Mouse (Mus musculus) frontal cortex, adult (tissue): Measurements from ENCODE around the gene Umodl1.

Source experiments
- ATAC-seq: cut with Nextera tagmentation; 2 replicates; pipeline ENCODE4 v1.9.2; 2017; ENCODE audit warnings: mild to moderate bottlenecking, moderate library complexity, mixed read lengths; ENCODE audit not compliant: low TSS enrichment

The Umodl1 gene

GRCm38 (mm10) chr17:31036168-31036876, 81.9 kb downstream of the Umodl1 start:
- ATAC-seq: peak; percentile 75

- no peak for ATAC-seq
Observed at GRCm38 (mm10) chr17:31037331-31037730, 82.9 kb downstream of the Umodl1 start.

- ATAC-seq: no peak
Observed at GRCm38 (mm10) chr17:31038381-31038780, 83.9 kb downstream of the Umodl1 start.

GRCm38 (mm10) chr17:31039626-31040025, 85.2 kb downstream of the Umodl1 start:
- ATAC-seq: no peak

GRCm38 (mm10) chr17:31040421-31040820, 86.0 kb downstream of the Umodl1 start:
- no peak for ATAC-seq

GRCm38 (mm10) chr17:31042751-31043150, 88.3 kb downstream of the Umodl1 start:
- no peak for ATAC-seq

- ATAC-seq: peak; percentile 47
Observed at GRCm38 (mm10) chr17:31057151-31057890, 102.9 kb downstream of the Umodl1 start, which contains the start of gene Abcg1. Abcg1 (plus strand) TSS chr17:31057675.

- peak; percentile 50 for ATAC-seq
Observed at GRCm38 (mm10) chr17:31057891-31058744, 103.7 kb downstream of the Umodl1 start.

- peak; percentile 73 for ATAC-seq
Observed at GRCm38 (mm10) chr17:31058745-31059085, 104.3 kb downstream of the Umodl1 start.

GRCm38 (mm10) chr17:31060196-31060587, 105.8 kb downstream of the Umodl1 start:
- ATAC-seq: no peak
